Comparison of ENCODE assay signal across 31 mouse cellular contexts in the genomic region with DNA sequence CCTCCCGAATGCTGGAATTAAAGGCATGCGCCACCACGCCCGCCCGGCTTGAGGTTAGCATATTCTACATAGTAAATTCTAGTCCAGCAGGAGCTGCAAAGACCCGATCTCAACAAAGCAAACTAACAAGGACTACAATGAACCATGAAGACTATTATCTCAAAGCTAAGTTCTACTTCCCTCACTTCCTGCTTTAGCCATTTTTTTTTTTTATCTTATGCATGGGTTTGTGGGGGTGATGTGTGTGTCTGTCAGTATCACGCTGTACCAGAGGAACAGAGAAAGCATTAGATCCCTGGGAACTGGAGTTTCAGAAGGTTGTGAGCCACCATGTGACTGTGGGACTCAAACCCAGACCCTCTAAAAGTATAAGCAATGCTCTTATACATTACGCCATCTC. TPM values are rescaled to one million over a fixed set of nuclear protein-coding genes. Genes with fewer than 3 reads are reported as not detected.
"Had no signal": no experiment of that assay in that cellular context is flagged by ENCODE, and none has a peak within 500 bp of the region (broad histone marks: within the 10 kb centered on the region; RNA-seq: fewer than 3 reads in every experiment).

No protein-coding gene starts in this region.

- H3K27ac ChIP-seq: heart, adult 2 months; heart, embryonic 13.5 days; heart, embryonic 15.5 days; hindbrain, embryonic 13.5 days; hindbrain, embryonic 15.5 days; hindbrain, postnatal 0 days; layer of hippocampus, adult 2 months; left cerebral cortex, adult 2 months; limb, embryonic 13.5 days; limb, embryonic 15.5 days; liver, embryonic 12.5 days; liver, embryonic 14.5 days had no signal

- H3K4me1 ChIP-seq: heart, embryonic 13.5 days; heart, embryonic 15.5 days; hindbrain, embryonic 13.5 days; hindbrain, embryonic 15.5 days; limb, embryonic 13.5 days; limb, embryonic 15.5 days; liver, embryonic 12.5 days had no signal

- H3K9me3 ChIP-seq: heart, embryonic 13.5 days; heart, embryonic 15.5 days; hindbrain, embryonic 13.5 days; hindbrain, embryonic 15.5 days; limb, embryonic 13.5 days; limb, embryonic 15.5 days; liver, embryonic 12.5 days had no signal

- H3K4me3 ChIP-seq: heart, adult 2 months; heart, embryonic 13.5 days; heart, embryonic 15.5 days; hindbrain, embryonic 13.5 days; hindbrain, embryonic 15.5 days; layer of hippocampus, adult 2 months; left cerebral cortex, adult 2 months; limb, embryonic 13.5 days; limb, embryonic 15.5 days; liver, embryonic 12.5 days had no signal

- DNase-seq: gastrocnemius, postnatal 14 days; gastrocnemius, postnatal 36 days; heart, adult 2 months; heart, postnatal 14 days; heart, postnatal 36 days; kidney, adult 18-20 months; kidney, adult 8-10 months; kidney, postnatal 10 days; kidney, postnatal 25 days; kidney, postnatal 4 days; left cerebral cortex, postnatal 4 days had no signal

- H3K27me3 ChIP-seq: heart, embryonic 13.5 days; heart, embryonic 15.5 days; hindbrain, embryonic 13.5 days; hindbrain, embryonic 15.5 days; limb, embryonic 13.5 days; limb, embryonic 15.5 days; liver, embryonic 12.5 days had no signal

- H3K9ac ChIP-seq: heart, embryonic 13.5 days; heart, embryonic 15.5 days; hindbrain, embryonic 13.5 days; hindbrain, embryonic 15.5 days; limb, embryonic 13.5 days; limb, embryonic 15.5 days; liver, embryonic 12.5 days; liver, embryonic 14.5 days had no signal

RNA-seq across cellular contexts. Expression of a gene that starts 23.3 kb away (rescaled TPM):
- total RNA-seq: gastrocnemius, adult 18-20 months; gastrocnemius, adult 8-10 months; gastrocnemius, postnatal 14 days; gastrocnemius, postnatal 36 days; heart, adult 2 months; heart, postnatal 14 days; heart, postnatal 36 days; hematopoietic stem cell, adult 5-6 weeks; liver, adult 2 months had no signal
- polyA plus RNA-seq: heart, adult 2 months; heart, postnatal 0 days; liver, adult 2 months had no signal

RNA-seq across cellular contexts. Expression of a gene that starts 34.3 kb away (rescaled TPM):
- total RNA-seq: gastrocnemius, adult 18-20 months; gastrocnemius, adult 8-10 months; gastrocnemius, postnatal 14 days; gastrocnemius, postnatal 36 days; heart, adult 2 months; heart, postnatal 14 days; heart, postnatal 36 days; hematopoietic stem cell, adult 5-6 weeks; liver, adult 2 months had no signal
- polyA plus RNA-seq: heart, embryonic 11.5 days; heart, embryonic 13.5 days; heart, embryonic 15.5 days; heart, postnatal 0 days; intestine, embryonic 14.5 days; kidney, embryonic 14.5 days; limb, embryonic 11.5 days; liver, adult 2 months; liver, embryonic 12.5 days; liver, embryonic 14.5 days had no signal
